In the genomic region with DNA sequence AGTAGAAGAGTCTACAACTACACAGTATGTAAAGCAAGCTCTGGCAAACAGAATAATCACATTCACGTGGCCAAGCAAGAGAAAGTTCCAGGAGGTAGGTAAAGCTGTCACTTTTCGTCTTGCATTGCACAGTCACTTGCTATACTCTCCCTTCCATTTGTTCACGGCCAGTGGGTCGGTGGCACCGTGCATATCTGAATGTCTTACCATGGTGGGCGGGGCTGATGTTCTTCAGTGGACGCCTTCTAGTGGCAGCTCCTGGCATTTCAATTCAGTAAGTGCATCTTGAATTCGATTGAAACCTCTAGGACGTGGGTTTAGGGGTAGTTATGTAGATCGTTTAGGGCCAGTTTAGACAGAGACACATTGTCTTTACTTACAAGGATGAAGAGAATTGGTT, we compare ENCODE assay signal across 15 mouse cellular contexts.
DNase-seq lines count a peak whose midpoint lies in the region; ATAC-seq and TF ChIP-seq lines count a peak whose summit lies in the region.
"Had no signal": no experiment of that assay in that cellular context is flagged by ENCODE, and none has a peak within 500 bp of the region (broad histone marks: within the 10 kb centered on the region; RNA-seq: fewer than 3 reads in every experiment).

No protein-coding gene starts in this region.

- no peak overlapping the region for H3K4me2 ChIP-seq in hindbrain, postnatal 0 days (ENCODE audit: low read depth, low read length)
- H3K4me2 ChIP-seq in hindbrain, embryonic 12.5 days (replicated peaks): no peak overlapping the region
- H3K4me2 ChIP-seq: limb, embryonic 15.5 days; midbrain, embryonic 15.5 days; neural tube, embryonic 15.5 days had no signal

- WGBS in hindbrain, postnatal 0 days: 82% methylated on average over 10 of the region's 10 CpGs
- 76% methylated on average over 10 of the region's 10 CpGs for WGBS in hindbrain, embryonic 12.5 days
- WGBS in thymus, adult 2 months: 91% methylated on average over 10 of the region's 10 CpGs

- no peak overlapping the region for H3K9ac ChIP-seq in hindbrain, postnatal 0 days (replicated peaks; ENCODE audit: low read length)
- no peak overlapping the region for H3K9ac ChIP-seq in hindbrain, embryonic 12.5 days
- H3K9ac ChIP-seq: limb, embryonic 15.5 days; midbrain, embryonic 15.5 days; neural tube, embryonic 15.5 days had no signal

- no peak for ATAC-seq in hindbrain, postnatal 0 days
- no peak for ATAC-seq in hindbrain, embryonic 12.5 days (ENCODE audit: low FRiP score)
- no peak for ATAC-seq in cerebellum, adult (ENCODE audit: insufficient number of reproducible peaks, low FRiP score, low TSS enrichment)
- ATAC-seq: midbrain, embryonic 15.5 days had no signal

- TF ChIP-seq POLR2A in thymus, adult 2 months (IDR thresholded peaks at IDR 0.05; ENCODE audit: control insufficient read depth, extremely low read depth, insufficient read depth, low read length, poor library complexity): no peak

- TF ChIP-seq CTCF in hindbrain, postnatal 0 days (IDR thresholded peaks at IDR 0.05; ENCODE audit: low read depth): peak; percentile 23; the same call in 1 of the 2 replicates
- TF ChIP-seq CTCF in thymus, adult 2 months (IDR thresholded peaks at IDR 0.05; ENCODE audit: borderline replicate concordance, control insufficient read depth, extremely low read depth, insufficient read depth, low read length, poor library complexity): peak; percentile 39; the same call in 1 of the 2 replicates

- no peaks in the 10 kb centered on the region for H3K9me3 ChIP-seq in hindbrain, postnatal 0 days (ENCODE audit: low read length)
- H3K9me3 ChIP-seq in hindbrain, embryonic 12.5 days (replicated peaks): no peaks in the 10 kb centered on the region
- H3K9me3 ChIP-seq: limb, embryonic 15.5 days; midbrain, embryonic 15.5 days; neural tube, embryonic 15.5 days had no signal

- H3K4me3 ChIP-seq in hindbrain, postnatal 0 days (ENCODE audit: low read length): no peak overlapping the region
- H3K4me3 ChIP-seq in hindbrain, embryonic 12.5 days: no peak overlapping the region
- H3K4me3 ChIP-seq in thymus, adult 2 months (ENCODE audit: control insufficient read depth, insufficient read depth, low read length): no peak overlapping the region
- H3K4me3 ChIP-seq: limb, embryonic 15.5 days; midbrain, embryonic 15.5 days; neural tube, embryonic 15.5 days had no signal

- no peaks in the 10 kb centered on the region for H3K27me3 ChIP-seq in hindbrain, postnatal 0 days (ENCODE audit: insufficient read depth, low read length)
- H3K27me3 ChIP-seq in hindbrain, embryonic 12.5 days: no peaks in the 10 kb centered on the region
- no peaks in the 10 kb centered on the region for H3K27me3 ChIP-seq in thymus, adult 2 months (ENCODE audit: control insufficient read depth, insufficient read depth, low read length)
- H3K27me3 ChIP-seq: limb, embryonic 15.5 days; midbrain, embryonic 15.5 days; neural tube, embryonic 15.5 days had no signal

- no peak overlapping the region for H3K27ac ChIP-seq in hindbrain, postnatal 0 days
- H3K27ac ChIP-seq in hindbrain, embryonic 12.5 days: no peak overlapping the region
- no peak overlapping the region for H3K27ac ChIP-seq in thymus, adult 2 months (ENCODE audit: control insufficient read depth, insufficient read depth, low read length)
- H3K27ac ChIP-seq: limb, embryonic 15.5 days; midbrain, embryonic 15.5 days; neural tube, embryonic 15.5 days had no signal

- H3K36me3 ChIP-seq in hindbrain, postnatal 0 days (ENCODE audit: insufficient read depth, low read length): no peaks in the 10 kb centered on the region
- no peaks in the 10 kb centered on the region for H3K36me3 ChIP-seq in hindbrain, embryonic 12.5 days
- no peaks in the 10 kb centered on the region for H3K36me3 ChIP-seq in thymus, adult 2 months (ENCODE audit: control insufficient read depth, insufficient read depth, low read length)
- H3K36me3 ChIP-seq: limb, embryonic 15.5 days; midbrain, embryonic 15.5 days; neural tube, embryonic 15.5 days had no signal

- DNase-seq in hindbrain, postnatal 0 days (ENCODE audit: low spot score): no peak
- DNase-seq in CD4-positive, CD25-positive, alpha-beta regulatory T cell, adult 2 months (ENCODE audit: low read depth, low spot score): peak; percentile 65
- peak; percentile 57 for DNase-seq in ZHBTc4 (ENCODE audit: low read depth, low spot score)
- peak; percentile 40 for DNase-seq in thymus, adult 2 months
- no peak for DNase-seq in kidney, adult 11 months
- no peak for DNase-seq in T-cell, adult 2 months (ENCODE audit: low spot score)
- DNase-seq: cerebellum, adult 9-11 months; kidney, adult 18-20 months; layer of hippocampus, adult 9-11 months; right cerebral cortex, postnatal 14 days had no signal

- H3K4me1 ChIP-seq in hindbrain, postnatal 0 days (ENCODE audit: insufficient read depth, low read length): no peaks in the 10 kb centered on the region
- H3K4me1 ChIP-seq in hindbrain, embryonic 12.5 days: no peaks in the 10 kb centered on the region
- no peaks in the 10 kb centered on the region for H3K4me1 ChIP-seq in thymus, adult 2 months (replicated peaks; ENCODE audit: control insufficient read depth, insufficient read depth, low read length)
- H3K4me1 ChIP-seq: limb, embryonic 15.5 days; midbrain, embryonic 15.5 days; neural tube, embryonic 15.5 days had no signal

Comparison
In these comparisons a context has a peak if more than half of its experiments do, and no peak if none do; other contexts are left out.
1. DNase-seq: peak in CD4-positive, CD25-positive, alpha-beta regulatory T cell, adult 2 months (single experiment), ZHBTc4 (single experiment) and thymus, adult 2 months (single experiment); none in hindbrain, postnatal 0 days (single experiment), kidney, adult 11 months (single experiment) and T-cell, adult 2 months (single experiment).